Mouse (Mus musculus) lung, embryonic 14.5 days (tissue): ENCODE data around the gene Cfap97. TPM values are rescaled to one million over a fixed set of nuclear protein-coding genes. Genes with fewer than 3 reads are reported as not detected.

Experiments used
- ATAC-seq: fragments of 200-750 bp; cut with Nextera tagmentation; 2 replicates; pipeline ENCODE4 v1.8.0; 2017; ENCODE audit warnings: mild to moderate bottlenecking, moderate TSS enrichment, moderate library complexity; ENCODE audit not compliant: insufficient read depth
- DNase-seq: peaks from one replicate; pipeline ENCODE4 v3.0.0-alpha.2; 2015
- H3K27ac ChIP-seq: fragments of 300-500 bp; sonication (generic); 2 replicates; pipeline ENCODE4 v1.5.1; 2014; ENCODE audit warnings: low read depth, mild to moderate bottlenecking, moderate library complexity
- H3K27me3 ChIP-seq: fragments of 300-500 bp; sonication (generic); 2 replicates; pipeline ENCODE4 v1.6.1; 2014; ENCODE audit warnings: low read length, control low read depth; ENCODE audit not compliant: insufficient read depth
- H3K36me3 ChIP-seq: fragments of 300-500 bp; sonication (generic); 2 replicates; pipeline ENCODE4 v1.6.1; 2014; ENCODE audit warnings: control low read depth; ENCODE audit not compliant: insufficient read depth
- H3K4me1 ChIP-seq: fragments of 300-500 bp; sonication (generic); 2 replicates; pipeline ENCODE4 v1.6.1; 2014; ENCODE audit warnings: antibody characterized with exemption, control low read depth; ENCODE audit not compliant: insufficient read depth
- H3K4me2 ChIP-seq: fragments of 300-500 bp; sonication (generic); 2 replicates; pipeline ENCODE4 v1.6.1; 2014; ENCODE audit warnings: mild to moderate bottlenecking
- H3K4me3 ChIP-seq: fragments of 300-500 bp; sonication (generic); 2 replicates; pipeline ENCODE4 v1.5.1; 2014; ENCODE audit warnings: low read depth, low read length
- H3K9ac ChIP-seq: fragments of 300-500 bp; sonication (generic); 2 replicates; pipeline ENCODE4 v1.6.1; 2014
- H3K9me3 ChIP-seq: fragments of 300-500 bp; sonication (generic); 2 replicates; pipeline ENCODE4 v1.6.1; 2016; ENCODE audit warnings: low read depth, low read length, control low read depth
- CTCF ChIP-seq: IDR thresholded peaks from 2 replicates; pipeline ENCODE4 v1.5.1; 2016; ENCODE audit warnings: antibody characterized with exemption, low read depth
- WGBS: fragments of 180-500 bp; shearing (Covaris S2); extraction: QIAGEN DNeasy Blood & Tissue Kit; methylation state at CpG from one replicate; pipeline ENCODE4 v1.1.7; 2014; 5-methylcytosine and 5-hydroxymethylcytosine counted together
- polyA plus RNA-seq: library from polyadenylated mRNA; unstranded; fragments of >200 nt; fragmentation: Nextera tagmentation; extraction: Ambion mirVana; gene quantifications from 2 replicates; pipeline ENCODE4 v1.2.1, GENCODE M21; 2014

The Cfap97 gene
- polyA plus RNA-seq, 1 experiment from 2014 or later = 24.1 TPM

DNA sequence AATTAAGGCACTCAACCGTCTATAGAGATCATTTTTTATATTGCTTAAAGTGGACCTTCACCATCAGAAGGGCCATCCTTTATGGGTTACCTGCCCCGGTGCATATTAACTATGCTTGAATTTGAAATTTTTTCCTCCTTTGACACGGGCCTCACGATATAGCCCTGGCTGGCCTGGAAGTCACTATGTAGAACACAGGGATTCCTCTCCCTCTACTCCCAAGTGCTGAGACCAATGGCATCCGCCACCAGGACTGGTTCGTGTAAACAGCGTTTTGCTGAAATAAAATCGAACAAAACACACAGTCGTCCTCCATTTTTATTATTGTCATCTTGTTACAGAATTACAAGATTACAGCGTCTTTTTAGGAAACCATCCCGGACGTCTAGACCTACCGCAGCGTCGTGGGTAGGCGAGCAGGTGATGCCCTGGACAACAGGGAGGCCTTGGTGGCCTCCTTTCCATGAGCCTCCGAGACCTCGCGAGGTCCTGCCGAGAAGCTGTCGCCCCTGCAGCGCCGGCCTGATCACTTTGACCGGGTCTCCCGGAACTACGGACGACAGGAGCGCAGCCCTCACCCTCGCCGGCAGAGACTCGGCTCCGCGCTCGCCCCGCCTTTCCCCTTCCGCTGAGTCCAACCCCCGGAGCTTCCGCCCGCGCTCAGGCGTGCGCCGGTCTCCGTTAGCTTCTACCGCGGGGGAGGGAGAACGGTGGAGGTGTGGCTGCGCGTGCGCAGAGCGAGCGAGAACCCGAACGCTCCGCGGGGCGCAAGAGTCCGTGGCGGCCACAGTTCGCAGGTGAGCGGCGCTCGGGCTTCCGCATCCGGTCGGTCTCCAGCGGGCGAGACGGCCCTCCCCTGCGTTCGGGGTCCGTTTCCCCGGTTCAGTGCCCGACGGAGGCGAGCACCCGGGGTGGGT lies 11.6 kb downstream of the Cfap97 start:
- Histone ChIP-seq H3K9me3 (no peaks in the 10 kb centered on the region), H3K36me3 (no peaks in the 10 kb centered on the region), H3K4me1 (no peaks in the 10 kb centered on the region), H3K27me3 (no peaks in the 10 kb centered on the region), H3K4me3 (peak overlapping the region; percentile 77), H3K9ac (peak overlapping the region; percentile 88), H3K27ac (peak overlapping the region; percentile 84), H3K4me2 (peak overlapping the region; percentile 77)
- 1% methylated on average over 67 of the region's 77 CpGs for WGBS
- TF ChIP-seq CTCF = no peak
- peak; percentile 98 for ATAC-seq
- DNase-seq = peak; percentile 97

DNA sequence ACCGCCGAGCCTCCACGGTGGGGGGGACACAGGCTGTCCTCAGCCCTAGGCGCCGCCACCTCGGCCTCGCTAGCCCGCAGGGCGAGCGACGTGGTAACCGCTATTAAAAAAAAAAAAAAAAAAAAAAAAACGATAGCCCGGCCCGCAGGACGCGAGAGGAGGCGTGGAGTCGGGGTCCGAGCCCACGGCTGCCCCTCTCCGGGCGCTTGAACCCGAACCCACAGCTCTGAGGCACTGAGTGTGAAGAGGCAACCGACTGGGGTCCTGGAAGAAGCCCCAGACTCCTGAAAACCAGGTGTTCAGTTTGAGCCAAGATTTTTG lies 12.3 kb downstream of the Cfap97 start:
- DNase-seq (no peak), ATAC-seq (peak; percentile 35)
- no peaks in the 10 kb centered on the region for H3K9me3 ChIP-seq
- under 1% methylated on average over 23 of the region's 25 CpGs for WGBS
- no peaks in the 10 kb centered on the region for H3K36me3 ChIP-seq
- H3K27me3 ChIP-seq = no peaks in the 10 kb centered on the region
- peak overlapping the region; percentile 84 for H3K27ac ChIP-seq
- H3K4me1 ChIP-seq = no peaks in the 10 kb centered on the region
- peak overlapping the region; percentile 77 for H3K4me3 ChIP-seq
- H3K4me2 ChIP-seq = peak overlapping the region; percentile 77
- TF ChIP-seq CTCF = no peak
- peak overlapping the region; percentile 88 for H3K9ac ChIP-seq

DNA sequence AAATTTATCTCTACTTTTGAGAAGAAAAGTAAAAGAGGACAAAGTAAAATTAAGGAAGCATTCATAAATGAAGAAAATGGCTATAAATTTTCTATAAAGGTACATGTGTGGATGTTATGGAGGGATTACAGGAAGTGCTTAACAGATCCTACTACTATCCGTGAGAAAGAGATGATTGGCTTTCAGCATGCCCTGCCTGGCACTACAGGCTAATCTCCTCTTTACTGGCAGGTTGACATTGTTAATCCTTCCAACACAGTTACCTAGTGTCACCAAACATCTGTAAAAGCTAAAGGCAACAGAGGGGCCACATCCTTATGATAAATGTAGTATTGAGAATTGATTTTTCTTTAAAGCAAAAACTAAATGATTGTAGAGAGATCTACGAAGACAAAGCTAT lies 22.1 kb downstream of the Cfap97 start:
- 68% methylated on average over 2 of the region's 2 CpGs for WGBS
- DNase-seq (no peak), ATAC-seq (no peak)
- peaks cover 15% of the 10 kb centered on the region; the same call in 1 of the 2 replicates for H3K36me3 ChIP-seq
- H3K9ac ChIP-seq = no peak overlapping the region
- H3K4me3 ChIP-seq = no peak overlapping the region
- H3K9me3 ChIP-seq = no peaks in the 10 kb centered on the region
- no peaks in the 10 kb centered on the region for H3K4me1 ChIP-seq
- H3K27me3 ChIP-seq = no peaks in the 10 kb centered on the region
- no peak overlapping the region for H3K27ac ChIP-seq
- H3K4me2 ChIP-seq = no peak overlapping the region
- TF ChIP-seq CTCF = no peak

DNA sequence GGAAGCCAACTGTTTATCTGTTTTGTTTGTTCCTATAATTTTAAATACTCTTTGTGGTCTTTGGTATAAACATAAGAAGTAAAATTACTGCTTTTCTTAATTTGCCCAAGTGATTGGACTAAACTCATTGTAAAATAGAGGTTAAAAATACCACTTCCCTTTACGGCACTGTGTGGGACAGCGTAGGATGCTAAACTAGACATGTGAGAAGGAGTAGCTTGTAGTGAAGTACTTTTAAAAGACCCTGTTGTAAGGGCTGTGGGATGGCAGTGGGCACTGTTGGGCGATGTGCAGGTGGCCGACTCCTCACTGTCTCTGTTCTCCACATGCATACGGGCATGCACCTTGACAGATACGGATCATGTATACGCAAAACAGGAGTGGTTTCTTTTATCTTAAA lies 28.6 kb downstream of the Cfap97 start:
- 91% methylated on average over 7 of the region's 7 CpGs for WGBS
- peaks cover 13% of the 10 kb centered on the region; the same call in 1 of the 2 replicates for H3K36me3 ChIP-seq
- TF ChIP-seq CTCF = no peak
- DNase-seq (no peak), ATAC-seq (no peak)
- no peaks in the 10 kb centered on the region for H3K4me1 ChIP-seq
- H3K9ac ChIP-seq = no peak overlapping the region
- no peaks in the 10 kb centered on the region for H3K27me3 ChIP-seq
- no peaks in the 10 kb centered on the region for H3K9me3 ChIP-seq
- H3K27ac ChIP-seq = no peak overlapping the region
- no peak overlapping the region for H3K4me3 ChIP-seq
- no peak overlapping the region for H3K4me2 ChIP-seq

DNA sequence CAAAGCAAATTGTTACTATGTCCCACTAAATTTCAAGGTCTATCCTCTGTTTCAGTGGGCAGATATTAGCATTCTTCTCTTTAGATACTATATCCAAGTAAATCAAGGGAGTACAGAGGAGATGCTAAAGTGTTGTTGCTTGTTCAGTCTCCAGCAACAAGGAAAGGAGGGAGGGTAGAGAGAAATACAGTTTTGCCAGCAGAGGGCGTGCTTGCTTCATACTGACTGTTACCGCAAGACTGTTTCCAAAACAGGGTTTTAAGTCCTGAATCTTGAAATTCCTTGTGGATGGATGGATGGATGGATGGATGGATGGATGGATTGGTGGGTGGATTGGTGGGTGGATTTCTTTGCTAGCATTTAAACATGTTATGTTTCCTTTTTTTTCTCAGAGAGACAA lies 33.8 kb downstream of the Cfap97 start:
- no peak overlapping the region for H3K27ac ChIP-seq
- H3K4me2 ChIP-seq = no peak overlapping the region
- no peaks in the 10 kb centered on the region for H3K9me3 ChIP-seq
- 6% methylated on average over 2 of the region's 2 CpGs for WGBS
- no peaks in the 10 kb centered on the region for H3K4me1 ChIP-seq
- H3K27me3 ChIP-seq = no peaks in the 10 kb centered on the region
- H3K4me3 ChIP-seq = no peak overlapping the region
- H3K36me3 ChIP-seq = 0 out of 2 replicates have a peak, but pooled peaks cover 13% of the 10 kb centered on the region
- TF ChIP-seq CTCF = peak; percentile 82
- DNase-seq = peak; percentile 84
- no peak for ATAC-seq
- H3K9ac ChIP-seq = no peak overlapping the region

DNA sequence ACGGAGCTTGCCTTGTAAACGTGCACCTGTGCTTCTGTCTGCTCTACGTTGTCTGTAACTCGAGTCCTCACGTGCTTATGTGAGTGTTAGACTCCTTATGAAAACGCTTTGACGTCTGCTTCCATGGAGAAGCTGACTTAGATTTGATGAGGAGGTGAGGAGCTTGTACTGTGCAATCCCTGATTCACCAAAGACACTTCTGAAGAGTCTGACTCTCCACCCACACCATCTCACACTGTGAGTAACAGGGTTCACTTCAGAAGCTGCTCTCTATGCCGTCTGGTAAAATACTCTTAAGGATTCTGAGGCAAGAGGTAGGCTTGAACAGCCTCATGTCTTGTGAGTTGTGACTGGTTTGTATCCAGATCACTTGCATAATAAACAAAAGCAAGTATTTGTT lies 41.5 kb downstream of the Cfap97 start:
- H3K9me3 ChIP-seq = no peaks in the 10 kb centered on the region
- DNase-seq = no peak
- H3K27ac ChIP-seq = no peak overlapping the region
- ATAC-seq = no peak
- WGBS = 79% methylated on average over 8 of the region's 8 CpGs
- H3K4me2 ChIP-seq = no peak overlapping the region
- no peaks in the 10 kb centered on the region for H3K4me1 ChIP-seq
- TF ChIP-seq CTCF = no peak
- H3K9ac ChIP-seq = no peak overlapping the region
- no peak overlapping the region for H3K4me3 ChIP-seq
- no peaks in the 10 kb centered on the region for H3K27me3 ChIP-seq
- H3K36me3 ChIP-seq = peaks cover 32% of the 10 kb centered on the region

DNA sequence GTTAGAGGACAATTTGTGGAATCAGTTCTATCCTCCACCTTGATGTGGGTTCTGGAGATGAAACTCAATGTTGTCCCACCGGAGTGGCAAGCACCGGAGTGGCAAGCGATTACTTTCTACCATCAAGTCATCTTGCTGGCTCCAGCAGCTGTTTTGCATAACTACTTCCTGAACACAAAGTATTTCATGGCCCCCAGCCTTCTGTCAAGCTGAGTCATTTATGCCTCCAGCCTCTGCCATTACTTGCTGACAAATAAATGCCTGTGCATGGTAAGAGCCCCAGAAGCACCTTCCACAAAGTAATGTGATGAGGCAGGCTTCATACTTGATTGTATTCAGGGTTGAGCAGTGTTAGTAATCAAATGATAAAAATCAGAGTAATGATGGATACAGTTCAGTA lies 45.3 kb downstream of the Cfap97 start:
- no peak for DNase-seq
- H3K4me2 ChIP-seq = no peak overlapping the region
- no peak for ATAC-seq
- no peak overlapping the region for H3K27ac ChIP-seq
- H3K36me3 ChIP-seq = peaks cover 23% of the 10 kb centered on the region
- 93% methylated on average over 3 of the region's 3 CpGs for WGBS
- no peaks in the 10 kb centered on the region for H3K4me1 ChIP-seq
- H3K4me3 ChIP-seq = no peak overlapping the region
- no peak overlapping the region for H3K9ac ChIP-seq
- H3K9me3 ChIP-seq = no peaks in the 10 kb centered on the region
- no peaks in the 10 kb centered on the region for H3K27me3 ChIP-seq
- TF ChIP-seq CTCF = no peak
